Mouse (Mus musculus) inflammation-experienced regulatory T-cells (primary cell): ENCODE data around the gene Hao1. TPM values are rescaled to one million over a fixed set of nuclear protein-coding genes. Genes with fewer than 3 reads are reported as not detected.

Experiments
- polyA plus RNA-seq, 2 experiments: library from polyadenylated mRNA; unstranded; fragments of 100-300 nt; shearing (Covaris generic); gene quantifications; one replicate each; pipeline ENCODE4 v1.2.1; 2017

Hao1 gene
- polyA plus RNA-seq: 1 to 10 TPM in 1 of 2 experiments, not detected in 1; 1.3 TPM

GRCm38 (mm10) chr2:134554221-134554727 is at the start of gene Hao1:
Gene Hao1 (minus strand): TSS chr2:134554368.

Other genes with a start within 250 kb of the Hao1 start
- gene Tmx4, start 89.8 kb upstream of the Hao1 start, polyA plus RNA-seq: 10 to 100 TPM; 28.5 to 30.9 TPM
- under 1 TPM in 1 of 2 experiments, not detected in 1; 0.06 TPM for gene Plcb1, start 231.7 kb upstream of the Hao1 start, polyA plus RNA-seq